Mouse (Mus musculus) splenic B cell, adult 2 months (primary cell): ENCODE measurements around the gene Slc35f5.

Source experiments
- DNase-seq: peaks from one replicate; pipeline ENCODE4 v3.0.0-alpha.2; 2011; ENCODE audit warnings: low read depth, low spot score
- H3K27me3 ChIP-seq: 2 replicates; pipeline ENCODE4 v1.6.1; 2012; ENCODE audit warnings: mild to moderate bottlenecking, low read length, moderate library complexity, mixed read lengths; ENCODE audit not compliant: control insufficient read depth, poor library complexity, insufficient read depth, severe bottlenecking
- H3K36me3 ChIP-seq: 2 replicates; pipeline ENCODE4 v1.6.1; 2012; ENCODE audit warnings: mild to moderate bottlenecking, low read length, moderate library complexity, mixed read lengths; ENCODE audit not compliant: control insufficient read depth, poor library complexity, insufficient read depth, severe bottlenecking

Slc35f5 gene

DNA sequence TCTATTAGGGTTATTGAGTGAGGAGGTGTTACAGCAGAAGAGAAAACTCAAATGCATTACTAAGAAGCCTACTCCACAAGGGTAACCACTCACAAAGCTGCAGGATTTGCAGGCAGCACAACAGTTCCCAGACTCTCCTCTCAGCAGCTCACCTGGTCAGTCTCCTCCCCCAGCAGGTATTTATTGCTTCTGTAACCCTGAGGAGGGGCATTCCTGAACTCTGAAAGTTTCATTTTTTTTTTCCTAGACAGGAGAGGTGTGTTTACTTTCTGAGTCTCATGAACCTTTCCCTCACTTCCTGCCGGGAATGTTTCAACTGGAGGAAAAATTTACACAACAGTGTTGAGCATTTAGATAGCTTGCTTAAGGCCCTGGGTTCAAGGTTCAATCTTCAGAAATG lies 10.0 kb upstream of the Slc35f5 start:
- no peaks in the 10 kb centered on the region for H3K36me3 ChIP-seq
- H3K27me3 ChIP-seq, result no peaks in the 10 kb centered on the region
- DNase-seq, result no peak

GRCm38 (mm10) chr1:125551564-125551963 lies 8.8 kb upstream of the Slc35f5 start:
- no peak for DNase-seq
- H3K36me3 ChIP-seq, result no peaks in the 10 kb centered on the region
- no peaks in the 10 kb centered on the region for H3K27me3 ChIP-seq

DNA sequence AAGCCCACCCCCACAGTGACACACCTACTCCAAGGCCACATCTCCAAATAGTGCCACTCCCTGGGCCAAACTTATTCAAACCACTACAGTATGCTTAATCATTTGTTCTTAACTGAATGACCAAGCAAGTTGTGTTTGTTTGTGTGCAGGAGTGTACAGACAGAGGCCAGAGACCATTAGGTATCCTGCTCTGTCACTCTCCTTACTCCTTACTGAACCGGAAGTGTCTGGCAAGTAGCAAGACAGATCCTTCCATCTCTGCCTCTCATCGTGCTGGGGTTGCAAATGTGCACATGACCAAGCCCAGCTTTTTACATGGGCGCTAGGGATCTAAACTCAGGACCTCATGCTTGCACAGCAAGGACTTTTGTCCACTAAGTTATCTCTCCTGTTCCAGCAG lies 1.1 kb upstream of the Slc35f5 start:
- no peak for DNase-seq
- no peaks in the 10 kb centered on the region for H3K36me3 ChIP-seq
- H3K27me3 ChIP-seq, result no peaks in the 10 kb centered on the region

DNA sequence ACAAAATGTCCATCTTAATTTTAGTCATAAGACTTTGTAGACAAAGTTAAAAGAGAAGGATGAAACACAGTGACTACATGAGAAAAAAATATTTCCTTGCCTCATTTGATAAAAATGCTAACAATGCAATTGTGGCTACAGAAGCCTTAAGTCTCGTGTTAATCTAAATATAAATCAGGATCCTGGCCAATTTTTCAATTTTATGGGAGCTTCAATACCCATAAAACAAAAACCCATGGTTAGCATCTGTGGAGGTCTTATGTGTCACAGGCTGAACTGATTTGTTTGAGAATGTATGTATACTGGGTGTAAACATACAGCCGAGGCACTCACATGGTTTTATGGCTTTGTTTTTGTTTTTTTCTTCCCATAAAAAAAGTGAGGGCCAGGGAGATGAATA lies 674 bp upstream of the Slc35f5 start:
- Histone ChIP-seq H3K36me3 (no peaks in the 10 kb centered on the region), H3K27me3 (no peaks in the 10 kb centered on the region)
- no peak for DNase-seq

DNA sequence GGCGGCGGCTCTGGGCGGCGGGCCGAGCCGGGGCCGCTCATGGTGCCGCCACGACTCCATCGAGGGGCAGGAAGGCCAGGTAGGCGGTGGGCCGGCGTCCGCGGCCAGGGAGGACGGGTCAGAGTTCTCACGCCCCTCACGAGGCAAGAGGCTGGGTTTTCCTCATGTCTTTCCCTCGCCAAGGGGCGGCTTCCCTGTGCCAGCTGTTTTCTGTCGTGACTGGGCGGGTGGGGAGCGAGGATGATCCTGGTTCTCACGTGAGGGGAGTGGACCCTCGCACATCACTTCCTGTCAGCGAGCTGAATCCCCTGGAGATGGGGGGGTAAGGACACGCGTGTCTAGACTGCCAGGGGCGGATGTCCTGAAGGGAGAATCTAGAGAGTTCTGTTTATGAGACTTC lies 811 bp downstream of the Slc35f5 start:
- Histone ChIP-seq H3K36me3 (no peaks in the 10 kb centered on the region), H3K27me3 (no peaks in the 10 kb centered on the region)
- peak; percentile 64 for DNase-seq

DNA sequence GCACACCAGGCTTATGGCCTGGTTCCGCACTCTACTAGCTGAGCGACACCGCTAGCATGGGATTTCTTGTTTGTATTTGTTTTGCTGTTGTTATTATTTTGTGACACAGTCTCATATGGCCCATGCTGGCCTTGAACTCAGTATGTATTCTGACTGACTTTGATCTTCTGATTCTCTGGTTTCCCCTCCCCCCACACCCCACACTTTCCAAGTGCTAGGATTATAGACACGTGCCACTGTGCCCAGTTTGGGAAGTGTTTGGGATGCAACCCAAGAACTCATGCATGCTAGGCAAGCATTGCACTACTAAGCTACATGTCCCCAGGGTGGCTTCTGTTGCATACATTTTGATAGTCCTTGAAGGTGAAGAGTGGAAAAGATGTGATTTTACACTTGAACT lies 1.4 kb downstream of the Slc35f5 start:
- no peaks in the 10 kb centered on the region for H3K27me3 ChIP-seq

GRCm38 (mm10) chr1:125568126-125568525 lies 7.7 kb downstream of the Slc35f5 start:
- DNase-seq, result no peak
- no peaks in the 10 kb centered on the region for H3K36me3 ChIP-seq
- no peaks in the 10 kb centered on the region for H3K27me3 ChIP-seq

More for the DNA sequence above, 1.4 kb downstream of the Slc35f5 start:
- H3K36me3 ChIP-seq, result no peaks in the 10 kb centered on the region
- DNase-seq, result no peak

- Histone ChIP-seq H3K36me3 (no peaks in the 10 kb centered on the region), H3K27me3 (no peaks in the 10 kb centered on the region)
- DNase-seq, result peak; percentile 68
These were observed 13.8 kb downstream of the Slc35f5 start for GRCm38 (mm10) chr1:125574219-125574618.

- no peak for DNase-seq
- no peaks in the 10 kb centered on the region for H3K27me3 ChIP-seq
- no peaks in the 10 kb centered on the region for H3K36me3 ChIP-seq
These were observed 15.2 kb downstream of the Slc35f5 start for GRCm38 (mm10) chr1:125575458-125576114.

GRCm38 (mm10) chr1:125576965-125577364 lies 16.6 kb downstream of the Slc35f5 start:
- no peak for DNase-seq
- no peaks in the 10 kb centered on the region for H3K27me3 ChIP-seq
- H3K36me3 ChIP-seq, result no peaks in the 10 kb centered on the region

DNA sequence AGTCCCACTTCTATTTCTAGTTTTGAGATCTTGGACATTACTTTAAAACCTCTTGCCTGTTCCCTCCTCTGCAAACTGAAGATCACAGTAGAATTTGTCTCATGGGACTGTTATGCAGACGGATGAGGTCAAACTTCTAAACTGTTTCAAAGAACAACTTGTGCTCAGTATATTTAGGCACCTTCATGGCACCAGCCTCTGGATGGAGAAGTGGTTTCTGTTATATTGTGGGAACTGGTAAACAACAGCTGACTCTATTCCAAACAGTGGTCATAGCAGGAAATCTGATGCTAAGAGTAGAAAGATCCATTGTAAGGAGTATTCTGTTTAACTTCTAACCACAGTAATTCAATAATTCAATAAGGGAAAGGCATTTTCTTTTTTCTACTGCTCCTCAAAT lies 17.7 kb downstream of the Slc35f5 start:
- DNase-seq, result no peak
- no peaks in the 10 kb centered on the region for H3K36me3 ChIP-seq
- no peaks in the 10 kb centered on the region for H3K27me3 ChIP-seq

GRCm38 (mm10) chr1:125581134-125581533 lies 20.7 kb downstream of the Slc35f5 start:
- DNase-seq, result no peak
- no peaks in the 10 kb centered on the region for H3K27me3 ChIP-seq
- no peaks in the 10 kb centered on the region for H3K36me3 ChIP-seq

- DNase-seq, result no peak
- no peaks in the 10 kb centered on the region for H3K27me3 ChIP-seq
- no peaks in the 10 kb centered on the region for H3K36me3 ChIP-seq
These were observed 43.2 kb downstream of the Slc35f5 start for GRCm38 (mm10) chr1:125603620-125604019.

DNA sequence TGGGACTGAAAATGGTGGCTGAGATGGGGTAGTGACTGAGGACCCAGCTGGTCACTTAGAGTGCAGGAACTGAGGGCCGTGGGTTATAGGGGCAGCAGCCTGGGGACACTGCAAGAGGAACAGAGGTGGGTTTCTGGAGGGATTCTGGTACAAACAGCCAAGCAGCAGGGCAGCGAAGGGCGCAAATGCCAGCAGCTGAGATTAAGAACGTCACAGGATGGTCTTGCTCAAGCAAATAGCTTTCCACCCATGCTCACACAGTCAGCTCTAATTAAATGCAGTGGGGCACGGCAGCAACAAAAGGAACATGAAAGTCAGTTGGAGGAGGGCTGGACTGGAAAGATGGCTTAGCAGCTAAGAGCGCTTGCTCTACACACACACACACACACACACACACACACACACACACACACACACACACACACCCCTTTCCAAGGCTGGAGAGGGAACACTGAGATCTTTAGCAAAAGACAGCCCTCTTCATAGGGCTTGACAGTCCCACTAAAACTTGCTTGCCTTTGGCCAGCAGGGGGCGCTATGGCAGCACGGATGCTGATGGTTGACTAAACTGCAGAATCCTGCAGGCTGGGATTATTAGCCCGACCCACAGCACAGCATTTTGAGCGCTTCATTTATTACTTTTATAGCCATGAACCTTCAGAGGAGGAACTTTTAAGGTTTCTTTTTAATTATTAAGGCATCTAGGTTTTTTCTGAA lies 46.9 kb downstream of the Slc35f5 start:
- DNase-seq, result peak; percentile 78
- Histone ChIP-seq H3K36me3 (no peaks in the 10 kb centered on the region), H3K27me3 (no peaks in the 10 kb centered on the region)

DNA sequence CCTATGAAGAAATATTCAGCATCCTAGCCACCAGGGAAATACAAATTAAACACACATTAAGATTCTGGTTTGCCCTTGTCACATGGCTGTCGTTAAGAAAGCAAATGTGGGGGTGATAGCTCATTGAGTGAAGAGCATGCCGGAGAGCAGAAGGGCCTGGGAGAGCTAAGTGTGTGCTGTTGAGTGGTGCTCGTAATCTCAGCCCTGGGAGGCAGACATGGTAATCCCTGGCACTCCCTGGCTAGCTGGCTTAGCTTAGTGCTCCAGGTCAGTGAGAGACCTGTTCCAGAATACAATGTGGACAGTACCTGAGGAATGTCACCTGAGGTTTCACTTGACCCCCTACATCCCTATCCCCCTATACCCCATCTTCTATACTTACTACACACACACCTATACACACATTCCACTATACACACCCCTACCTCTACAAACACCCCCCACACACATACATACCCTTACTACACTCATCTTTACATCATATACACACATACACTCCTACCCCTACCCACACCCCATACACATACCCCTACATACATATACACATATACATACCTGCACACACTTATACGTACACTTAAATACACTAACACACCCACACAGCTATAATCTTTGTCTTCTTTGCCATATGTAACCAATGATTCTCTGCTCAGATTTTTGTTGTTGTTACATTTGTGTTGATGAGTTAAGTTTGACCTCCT lies 64.1 kb downstream of the Slc35f5 start:
- H3K36me3 ChIP-seq, result no peaks in the 10 kb centered on the region
- DNase-seq, result no peak
- no peaks in the 10 kb centered on the region for H3K27me3 ChIP-seq
